Mouse (Mus musculus) forebrain, embryonic 12.5 days (tissue): ENCODE measurements at regions not wholly inside any gene's neighbourhood (a gene's known extent, or its start where the extent isn't known, plus 50 kb on each side); places are given as distances from the start of the nearest gene placed in this dataset.
A peak's percentile ranks its signal among the peaks of the same experiment; 100 is the strongest.

ENCODE experiments used
- ATAC-seq: fragments of 200-750 bp; cut with Nextera tagmentation; 2 replicates; pipeline ENCODE4 v1.8.0; 2017; ENCODE audit warnings: moderate TSS enrichment; ENCODE audit not compliant: low FRiP score
- H3K27ac ChIP-seq: fragments of 300-500 bp; sonication (generic); 2 replicates; pipeline ENCODE4 v1.5.1; 2016; ENCODE audit warnings: mild to moderate bottlenecking
- H3K27me3 ChIP-seq: fragments of 300-500 bp; sonication (generic); 2 replicates; pipeline ENCODE4 v1.6.1; 2016; ENCODE audit warnings: mild to moderate bottlenecking
- H3K36me3 ChIP-seq: fragments of 300-500 bp; sonication (generic); replicated peaks from 2 replicates; pipeline ENCODE4 v1.6.1; 2016; ENCODE audit warnings: mild to moderate bottlenecking
- H3K4me1 ChIP-seq: fragments of 300-500 bp; sonication (generic); 2 replicates; pipeline ENCODE4 v1.6.1; 2016
- H3K4me2 ChIP-seq: fragments of 300-500 bp; sonication (generic); 2 replicates; pipeline ENCODE4 v1.6.1; 2016; ENCODE audit warnings: mild to moderate bottlenecking, moderate library complexity
- H3K4me3 ChIP-seq: fragments of 300-500 bp; sonication (generic); replicated peaks from 2 replicates; pipeline ENCODE4 v1.5.1; 2016; ENCODE audit warnings: mild to moderate bottlenecking
- H3K9ac ChIP-seq: fragments of 300-500 bp; sonication (generic); 2 replicates; pipeline ENCODE4 v1.6.1; 2016; ENCODE audit warnings: mild to moderate bottlenecking
- H3K9me3 ChIP-seq: fragments of 300-500 bp; sonication (generic); 2 replicates; pipeline ENCODE4 v1.6.1; 2016
- WGBS: fragments of 180-500 bp; shearing (Covaris S2); methylation state at CpG from one replicate; pipeline ENCODE4 v1.1.7; 2016; 5-methylcytosine and 5-hydroxymethylcytosine counted together

DNA sequence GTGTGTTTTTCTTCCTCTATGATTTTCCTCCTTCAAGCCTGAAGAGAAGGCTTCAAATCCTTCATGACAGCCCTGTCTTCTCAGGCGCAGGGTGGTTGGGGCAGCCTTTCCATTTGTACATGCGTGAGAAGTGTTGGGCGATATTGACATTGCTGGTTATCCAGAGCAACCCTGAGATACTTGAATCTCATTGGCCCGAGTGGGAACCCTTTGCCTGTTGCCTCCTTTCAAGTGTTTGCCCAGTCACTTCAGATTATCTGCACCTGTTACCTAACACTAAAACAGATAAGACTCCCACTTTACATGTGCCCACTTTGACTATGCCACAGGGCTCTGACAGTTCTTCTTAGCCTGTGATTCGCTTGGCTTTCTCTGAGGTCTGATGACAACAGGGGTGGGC is 258.3 kb downstream of the Sox2 start:
- no peaks in the 10 kb centered on the region for H3K9me3 ChIP-seq
- no peaks in the 10 kb centered on the region for H3K4me1 ChIP-seq
- H3K4me3 ChIP-seq = no peak overlapping the region
- H3K36me3 ChIP-seq = no peaks in the 10 kb centered on the region
- no peaks in the 10 kb centered on the region for H3K27me3 ChIP-seq
- 87% methylated on average over 5 of the region's 5 CpGs for WGBS
- no peak overlapping the region for H3K9ac ChIP-seq
- no peak for ATAC-seq
- no peak overlapping the region for H3K27ac ChIP-seq
- H3K4me2 ChIP-seq = no peak overlapping the region

DNA sequence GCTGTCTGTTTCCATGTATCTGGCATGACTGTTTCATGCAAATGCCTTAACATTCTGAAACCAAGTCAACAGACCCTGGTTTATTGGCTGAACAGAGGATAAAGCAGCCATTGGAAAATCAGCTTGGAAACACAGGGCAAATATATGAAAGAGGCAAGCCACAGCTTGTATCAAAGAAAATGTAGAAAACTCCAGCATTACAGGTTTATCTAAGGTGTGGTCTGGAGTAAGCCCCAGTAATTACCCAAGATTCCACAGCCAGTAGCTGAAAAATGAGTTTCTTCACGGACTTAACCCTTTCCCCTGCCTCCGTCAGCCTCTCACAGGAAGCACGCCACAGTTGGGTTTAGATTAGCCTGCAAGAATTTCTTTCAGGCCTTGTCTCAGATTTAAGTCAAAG is 259.1 kb downstream of the Sox2 start:
- Histone ChIP-seq H3K9ac (no peak overlapping the region), H3K27me3 (no peaks in the 10 kb centered on the region), H3K4me1 (no peaks in the 10 kb centered on the region), H3K4me2 (no peak overlapping the region), H3K36me3 (no peaks in the 10 kb centered on the region), H3K27ac (no peak overlapping the region), H3K4me3 (no peak overlapping the region), H3K9me3 (no peaks in the 10 kb centered on the region)
- 89% methylated on average over 3 of the region's 3 CpGs for WGBS
- no peak for ATAC-seq

DNA sequence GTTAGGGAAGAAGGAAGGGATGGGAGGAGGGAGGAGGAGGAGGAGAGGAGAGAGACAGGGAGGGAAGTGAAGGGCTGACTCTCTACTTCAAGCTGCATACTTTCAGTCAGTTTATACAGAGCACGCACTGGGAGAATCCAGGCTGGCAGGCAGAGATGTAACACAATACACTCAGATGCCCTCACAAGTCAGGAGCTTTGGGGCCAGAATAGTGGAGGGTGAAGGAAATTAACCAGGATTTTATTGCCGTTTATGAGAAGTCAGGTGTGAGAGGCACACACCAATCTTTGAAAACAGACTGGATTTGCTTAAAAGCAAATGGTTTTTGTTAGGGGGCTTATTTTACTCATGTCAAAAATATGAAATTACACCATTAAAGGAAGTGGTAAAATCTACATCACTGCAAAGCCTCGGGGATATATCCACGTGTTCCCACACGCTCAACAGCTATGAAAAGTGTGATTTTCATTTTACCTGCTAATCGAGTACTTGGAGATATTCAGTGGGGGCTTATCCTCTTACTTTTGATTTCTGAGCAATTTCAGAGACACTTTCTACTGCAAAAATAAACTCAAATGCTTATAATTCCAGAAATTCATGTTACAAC is 268.2 kb downstream of the Sox2 start:
- Histone ChIP-seq H3K27ac (no peak overlapping the region), H3K4me2 (no peak overlapping the region), H3K27me3 (no peaks in the 10 kb centered on the region), H3K4me3 (no peak overlapping the region), H3K36me3 (no peaks in the 10 kb centered on the region), H3K9ac (no peak overlapping the region), H3K9me3 (no peaks in the 10 kb centered on the region), H3K4me1 (peaks cover 5% of the 10 kb centered on the region; the same call in 1 of the 2 replicates)
- 63% methylated on average over 6 of the region's 6 CpGs for WGBS
- ATAC-seq = no peak

- Histone ChIP-seq H3K4me2 (no peak overlapping the region), H3K36me3 (no peaks in the 10 kb centered on the region), H3K27ac (no peak overlapping the region), H3K27me3 (no peaks in the 10 kb centered on the region), H3K9ac (no peak overlapping the region), H3K9me3 (no peaks in the 10 kb centered on the region), H3K4me1 (peaks cover 5% of the 10 kb centered on the region; the same call in 1 of the 2 replicates), H3K4me3 (no peak overlapping the region)
- ATAC-seq = no peak
- 90% methylated on average over 5 of the region's 5 CpGs for WGBS
These were observed 270.3 kb downstream of the Sox2 start for GRCm38 (mm10) chr3:34920497-34920896.

- H3K9me3 ChIP-seq = no peaks in the 10 kb centered on the region
- H3K27ac ChIP-seq = peak overlapping the region; percentile 5; the same call in 1 of the 2 replicates
- WGBS = 39% methylated on average over 3 of the region's 3 CpGs
- H3K36me3 ChIP-seq = no peaks in the 10 kb centered on the region
- no peak overlapping the region for H3K9ac ChIP-seq
- H3K4me2 ChIP-seq = no peak overlapping the region
- peaks cover 7% of the 10 kb centered on the region for H3K4me1 ChIP-seq
- H3K4me3 ChIP-seq = no peak overlapping the region
- ATAC-seq = peak; percentile 69
- no peaks in the 10 kb centered on the region for H3K27me3 ChIP-seq
These were observed 299.7 kb downstream of the Sox2 start for GRCm38 (mm10) chr3:34949867-34950266.

- WGBS = 34% methylated on average over 4 of the region's 4 CpGs
- Histone ChIP-seq H3K4me2 (no peak overlapping the region), H3K27me3 (no peaks in the 10 kb centered on the region), H3K4me3 (no peak overlapping the region), H3K36me3 (no peaks in the 10 kb centered on the region), H3K27ac (no peak overlapping the region), H3K9ac (no peak overlapping the region), H3K9me3 (no peaks in the 10 kb centered on the region), H3K4me1 (peaks cover 10% of the 10 kb centered on the region)
- no peak for ATAC-seq
These were observed 306.0 kb downstream of the Sox2 start for GRCm38 (mm10) chr3:34956183-34956582.

DNA sequence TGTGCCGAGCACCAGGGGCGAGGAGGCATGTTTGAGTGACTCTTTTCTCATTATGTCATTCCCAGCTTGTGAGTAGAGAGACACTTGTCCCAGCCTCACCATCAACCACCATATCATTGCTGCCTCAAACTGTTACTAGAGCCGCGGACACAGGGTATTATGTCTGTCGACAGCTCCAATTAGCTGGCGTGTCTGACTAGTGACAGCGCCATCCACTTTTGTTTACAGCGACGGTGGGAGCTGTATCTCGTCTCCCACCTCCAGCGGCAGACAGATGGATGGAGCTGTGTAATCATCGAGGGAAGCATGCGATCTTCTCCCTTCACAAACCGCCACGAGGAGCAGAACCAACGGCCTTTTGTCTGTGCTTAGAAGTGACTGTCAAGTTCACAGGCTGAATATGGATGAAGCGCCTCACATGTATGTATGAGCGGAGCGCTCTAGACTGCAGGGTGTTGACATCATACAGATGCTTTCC is 308.9 kb downstream of the Sox2 start:
- no peak overlapping the region for H3K4me3 ChIP-seq
- no peak overlapping the region for H3K27ac ChIP-seq
- 66% methylated on average over 19 of the region's 19 CpGs for WGBS
- H3K4me2 ChIP-seq = no peak overlapping the region
- no peaks in the 10 kb centered on the region for H3K27me3 ChIP-seq
- H3K4me1 ChIP-seq = peaks cover 18% of the 10 kb centered on the region
- ATAC-seq = peak; percentile 69
- H3K9ac ChIP-seq = no peak overlapping the region
- no peaks in the 10 kb centered on the region for H3K9me3 ChIP-seq
- no peaks in the 10 kb centered on the region for H3K36me3 ChIP-seq

DNA sequence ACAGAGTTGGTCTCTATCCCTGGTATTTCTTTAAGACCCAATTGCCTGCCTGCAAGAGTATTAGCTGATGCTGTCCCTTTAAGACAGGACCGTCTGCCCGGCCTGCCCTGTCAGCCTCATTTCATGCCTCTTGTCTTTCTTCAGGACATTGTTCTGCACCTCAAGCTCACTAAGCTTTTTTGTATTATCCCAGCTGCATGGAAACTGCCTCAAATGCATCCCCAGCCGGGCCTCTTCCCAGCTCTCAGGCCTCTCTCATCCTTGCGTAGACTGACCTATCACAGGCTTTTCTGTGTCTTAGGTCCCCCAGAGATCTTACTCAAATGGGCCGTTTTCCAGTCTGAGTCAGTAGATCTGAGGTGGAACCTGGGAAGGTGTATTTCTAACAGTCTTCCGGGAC is 316.2 kb downstream of the Sox2 start:
- Histone ChIP-seq H3K27ac (no peak overlapping the region), H3K4me2 (no peak overlapping the region), H3K4me1 (peaks cover 25% of the 10 kb centered on the region), H3K36me3 (no peaks in the 10 kb centered on the region), H3K9ac (no peak overlapping the region), H3K9me3 (no peaks in the 10 kb centered on the region), H3K27me3 (no peaks in the 10 kb centered on the region), H3K4me3 (no peak overlapping the region)
- ATAC-seq = no peak
- 15% methylated on average over 6 of the region's 6 CpGs for WGBS

DNA sequence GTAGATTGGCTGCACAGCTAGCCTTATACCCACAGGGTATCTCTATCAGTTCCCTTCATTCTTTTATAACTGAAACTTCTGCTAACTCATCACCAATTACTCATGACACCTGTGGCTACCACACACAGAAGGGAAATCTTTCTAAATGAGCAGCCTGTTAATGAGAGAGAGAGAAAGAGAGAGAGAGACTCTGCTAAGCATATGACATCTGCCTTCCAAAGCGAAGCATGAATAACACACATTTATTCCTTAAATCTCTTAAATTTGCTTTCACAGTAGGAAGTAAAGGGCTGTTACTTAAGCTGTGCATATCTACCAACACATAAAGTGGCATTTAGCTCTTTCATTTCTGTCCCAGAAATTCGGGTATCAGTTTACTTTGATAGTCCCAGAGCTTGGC is 317.7 kb downstream of the Sox2 start:
- Histone ChIP-seq H3K27ac (no peak overlapping the region), H3K4me2 (no peak overlapping the region), H3K4me3 (no peak overlapping the region), H3K27me3 (no peaks in the 10 kb centered on the region), H3K4me1 (peaks cover 18% of the 10 kb centered on the region), H3K9me3 (no peaks in the 10 kb centered on the region), H3K36me3 (no peaks in the 10 kb centered on the region), H3K9ac (no peak overlapping the region)
- WGBS = 73% methylated on average over 2 of the region's 2 CpGs
- no peak for ATAC-seq

DNA sequence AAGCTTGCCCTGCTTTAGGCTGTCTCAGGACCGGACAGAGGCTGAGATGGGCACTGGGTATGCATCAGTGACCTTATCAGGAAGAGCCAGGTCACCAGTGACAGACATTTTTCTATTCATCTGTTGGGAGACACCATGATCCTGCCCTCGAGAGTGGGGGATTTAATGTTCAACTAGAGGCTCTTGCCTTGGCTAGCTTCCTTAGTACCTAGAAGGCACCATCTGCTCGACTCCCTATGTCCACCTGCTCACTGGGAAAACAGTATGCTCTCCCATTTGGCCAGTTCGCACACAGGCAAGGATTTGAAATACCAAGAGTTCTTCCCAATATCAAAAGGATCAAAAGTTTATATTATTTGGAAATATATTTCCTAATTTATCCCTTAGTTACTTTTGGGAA is 321.3 kb downstream of the Sox2 start:
- ATAC-seq = no peak
- no peaks in the 10 kb centered on the region for H3K36me3 ChIP-seq

GRCm38 (mm10) chr3:34974371-34974770 is 324.2 kb downstream of the Sox2 start:
- H3K4me2 ChIP-seq = no peak overlapping the region
- no peak for ATAC-seq
- no peaks in the 10 kb centered on the region for H3K9me3 ChIP-seq
- H3K27me3 ChIP-seq = no peaks in the 10 kb centered on the region
- H3K4me3 ChIP-seq = no peak overlapping the region
- H3K4me1 ChIP-seq = no peaks in the 10 kb centered on the region
- no peaks in the 10 kb centered on the region for H3K36me3 ChIP-seq
- no peak overlapping the region for H3K27ac ChIP-seq
- 79% methylated on average over 7 of the region's 7 CpGs for WGBS
- no peak overlapping the region for H3K9ac ChIP-seq

More for the DNA sequence above, 321.3 kb downstream of the Sox2 start:
- no peak overlapping the region for H3K27ac ChIP-seq
- no peak overlapping the region for H3K9ac ChIP-seq
- H3K4me1 ChIP-seq = peaks cover 8% of the 10 kb centered on the region
- no peak overlapping the region for H3K4me3 ChIP-seq
- H3K4me2 ChIP-seq = no peak overlapping the region
- 88% methylated on average over 4 of the region's 4 CpGs for WGBS
- H3K27me3 ChIP-seq = no peaks in the 10 kb centered on the region
- H3K9me3 ChIP-seq = no peaks in the 10 kb centered on the region
